Mouse (Mus musculus): ENCODE results near the gene Fam205a3. TPM values are rescaled to one million over a fixed set of nuclear protein-coding genes. Genes with fewer than 3 reads are reported as not detected.
"Not testable (repeated sequence)": the region's sequence is repeated elsewhere in the genome, so short reads cannot be mapped to it uniquely, and the experiment has no call there.

Gene Fam205a3
- 0.14 and 0.21 TPM in 2 replicates for polyA plus RNA-seq (2014; fragmentation: Nextera tagmentation; extraction: Ambion mirVana)

- WGBS = no CpG with 5 or more reads among the region's 1 CpGs
- not testable (repeated sequence) for H3K4me3 ChIP-seq (ENCODE audit: low read depth, low read length); H3K9ac ChIP-seq (replicated peaks; ENCODE audit: low read length); H3K27ac ChIP-seq (replicated peaks; ENCODE audit: low read depth, low read length); H3K4me1 ChIP-seq (ENCODE audit: control insufficient read depth, insufficient read depth, low read length); DNase-seq (ENCODE audit: low spot score); H3K9me3 ChIP-seq (replicated peaks; ENCODE audit: control insufficient read depth, low read length); ATAC-seq (replicated peaks; ENCODE audit: insufficient number of reproducible peaks, low FRiP score, low TSS enrichment, low read depth); H3K36me3 ChIP-seq (replicated peaks; ENCODE audit: control insufficient read depth, insufficient read depth, low read depth, low read length); H3K4me2 ChIP-seq (ENCODE audit: low read depth, low read length); H3K27me3 ChIP-seq (ENCODE audit: control insufficient read depth, insufficient read depth, low read length)
Observed at GRCm38 (mm10) chr4:42318034-42318433, at the start of gene Fam205a3. TSS of gene Fam205a3 (plus strand) at chr4:42318334.

GRCm38 (mm10) chr4:42293967-42294366 lies 24.2 kb upstream of the Fam205a3 start, which contains the start of gene Gm21953:
TSS of gene Gm21953 (plus strand) at chr4:42294267.
- not testable (repeated sequence) for H3K4me3 ChIP-seq (ENCODE audit: low read depth, low read length); ATAC-seq (replicated peaks; ENCODE audit: insufficient number of reproducible peaks, low FRiP score, low TSS enrichment, low read depth); H3K9ac ChIP-seq (replicated peaks; ENCODE audit: low read length); H3K4me2 ChIP-seq (ENCODE audit: low read depth, low read length); H3K9me3 ChIP-seq (replicated peaks; ENCODE audit: control insufficient read depth, low read length); H3K36me3 ChIP-seq (replicated peaks; ENCODE audit: control insufficient read depth, insufficient read depth, low read depth, low read length); H3K27me3 ChIP-seq (ENCODE audit: control insufficient read depth, insufficient read depth, low read length); H3K4me1 ChIP-seq (ENCODE audit: control insufficient read depth, insufficient read depth, low read length); DNase-seq (ENCODE audit: low spot score); H3K27ac ChIP-seq (replicated peaks; ENCODE audit: low read depth, low read length)
- WGBS = no CpG with 5 or more reads among the region's 18 CpGs

Other genes starting within 250 kb of the Fam205a3 start
- not detected in 2 replicates for gene Gm3893, start 227.1 kb upstream of the Fam205a3 start, polyA plus RNA-seq (2014; fragmentation: Nextera tagmentation; extraction: Ambion mirVana)
- gene Gm13304, start 203.5 kb upstream of the Fam205a3 start, polyA plus RNA-seq (2014; fragmentation: Nextera tagmentation; extraction: Ambion mirVana) = 10.1 TPM in 1 of 2 replicates, not detected in the other
- gene Gm13306, start 164.9 kb upstream of the Fam205a3 start, polyA plus RNA-seq (2014; fragmentation: Nextera tagmentation; extraction: Ambion mirVana) = not detected in 2 replicates
- gene Gm13305, start 149.7 kb upstream of the Fam205a3 start, polyA plus RNA-seq (2014; fragmentation: Nextera tagmentation; extraction: Ambion mirVana) = not detected in 2 replicates
- not detected in 2 replicates for gene Gm10600, start 77.7 kb upstream of the Fam205a3 start, polyA plus RNA-seq (2014; fragmentation: Nextera tagmentation; extraction: Ambion mirVana)
- 1.7 TPM in 1 of 2 replicates, not detected in the other for gene Ccl21b, start 62.6 kb upstream of the Fam205a3 start, polyA plus RNA-seq (2014; fragmentation: Nextera tagmentation; extraction: Ambion mirVana)
- not detected in 2 replicates for gene Gm21953, start 24.1 kb upstream of the Fam205a3 start, polyA plus RNA-seq (2014; fragmentation: Nextera tagmentation; extraction: Ambion mirVana)
- not detected in 2 replicates for gene Gm21586, start 121.0 kb downstream of the Fam205a3 start, polyA plus RNA-seq (2014; fragmentation: Nextera tagmentation; extraction: Ambion mirVana)
- gene Gm2163, start 148.4 kb downstream of the Fam205a3 start, polyA plus RNA-seq (2014; fragmentation: Nextera tagmentation; extraction: Ambion mirVana) = 0.17 TPM in 1 of 2 replicates, not detected in the other
- gene Fam205a2, start 209.8 kb downstream of the Fam205a3 start, polyA plus RNA-seq (2014; fragmentation: Nextera tagmentation; extraction: Ambion mirVana) = 0.14 and 0.21 TPM in 2 replicates

Data from embryonic facial prominence, embryonic 11.5 days (tissue).